Mouse (Mus musculus) embryonic stem cell, embryonic (primary cell): ENCODE measurements around the gene Lad1.

ENCODE experiments used
- CTCF ChIA-PET, 4 experiments: fragments of 300-600 bp in 2 of 4; fragments of 350-600 bp in 2 of 4; sonication (Branson Sonifier 250); formaldehyde crosslinking; loops; one replicate each; lab custom pipeline; 2022; ENCODE audit warnings: inconsistent platforms in 2 of 4; lab: Charles Lee
- POLR2A ChIA-PET, 4 experiments: fragments of 300-600 bp in 2 of 4; fragments of 350-600 bp in 2 of 4; sonication (Branson Sonifier 250); formaldehyde crosslinking; loops; one replicate each; lab custom pipeline; 2022; ENCODE audit warnings: antibody characterized with exemption in 4 of 4, inconsistent platforms in 1 of 4; lab: Charles Lee

The Lad1 gene

GRCm38 (mm10) chr1:135793370-135794215 lies 24.8 kb upstream of the Lad1 start:
- CTCF ChIA-PET, result interaction anchor here (0.5 to 10.8 kb wide), 20 partner anchors 8 to 152 kb away, joined by 3 to 89 read pairs (median 6); partner anchors contain the start of gene Tnni1 (in 3 of the 4)

GRCm38 (mm10) chr1:135794216-135795134 lies 23.9 kb upstream of the Lad1 start:
- CTCF ChIA-PET, result interaction anchor here (0.6 to 10.8 kb wide), 20 partner anchors 8 to 151 kb away, joined by 3 to 89 read pairs (median 5); partner anchors contain the start of gene Tnni1 (in 1 of the 4)
- POLR2A ChIA-PET, result interaction anchor here in 3 of 4 experiments (0.8 to 3.5 kb wide), 23 partner anchors 8 to 117 kb away, joined by 3 to 11 read pairs (median 5); partner anchors contain the start of genes Phlda3 (in 2 of the 3), Lad1 (in 1 of the 3) and Tnni1 (in 1 of the 3)

More at GRCm38 (mm10) chr1:135793370-135794215, 24.8 kb upstream of the Lad1 start:
- POLR2A ChIA-PET, result interaction anchor here (0.5 to 3.5 kb wide), 31 partner anchors 9 to 1754 kb away, joined by 3 to 11 read pairs (median 4); partner anchors contain the start of genes Phlda3 (in 2 of the 4), Lad1 (in 1 of the 4) and Tnni1 (in 1 of the 4)

GRCm38 (mm10) chr1:135798492-135798891 lies 19.9 kb upstream of the Lad1 start:
- CTCF ChIA-PET, result interaction anchor here in 3 of 4 experiments (0.7 to 4.2 kb wide), 5 partner anchors 9 to 48 kb away, joined by 3 to 33 read pairs (median 5); no protein-coding TSS in a partner anchor
- POLR2A ChIA-PET, result interaction anchor here in 1 of 4 experiments (0.9 to 1.0 kb wide), 2 partner anchors 9 to 20 kb away, joined by 3 read pairs; partner anchors contain the start of gene Lad1

GRCm38 (mm10) chr1:135799109-135799627 lies 19.2 kb upstream of the Lad1 start:
- ChIA-PET POLR2A (interaction anchor here in 2 of 4 experiments (1.0 to 2.2 kb wide), 2 partner anchors 8 to 10 kb away, joined by 3 to 7 read pairs; no protein-coding TSS in a partner anchor), CTCF (interaction anchor here (0.6 to 4.2 kb wide), 8 partner anchors 9 to 29 kb away, joined by 3 to 33 read pairs (median 6); no protein-coding TSS in a partner anchor)

- ChIA-PET CTCF (interaction anchor here (0.6 to 4.2 kb wide), 16 partner anchors 11 to 145 kb away, joined by 3 to 33 read pairs (median 4); no protein-coding TSS in a partner anchor), POLR2A (interaction anchor here in 2 of 4 experiments (0.6 to 2.2 kb wide), 5 partner anchors 9 to 23 kb away, joined by 3 to 7 read pairs (median 5); no protein-coding TSS in a partner anchor)
Observed at GRCm38 (mm10) chr1:135800192-135800950, 18.0 kb upstream of the Lad1 start.

- ChIA-PET CTCF (interaction anchor here in 2 of 4 experiments (0.7 to 2.2 kb wide), 7 partner anchors 17 to 55 kb away, joined by 3 to 6 read pairs (median 4); no protein-coding TSS in a partner anchor), POLR2A (interaction anchor here in 3 of 4 experiments (0.9 to 1.8 kb wide), 7 partner anchors 9 to 1171 kb away, joined by 3 to 6 read pairs (median 3); no protein-coding TSS in a partner anchor)
Observed at GRCm38 (mm10) chr1:135807546-135807945, 10.9 kb upstream of the Lad1 start.

GRCm38 (mm10) chr1:135810180-135810579 lies 8.2 kb upstream of the Lad1 start:
- CTCF ChIA-PET, result interaction anchor here in 3 of 4 experiments (0.5 to 3.1 kb wide), 11 partner anchors 11 to 198 kb away, joined by 3 to 31 read pairs (median 5); partner anchors contain the start of gene Tmem9 (in 1 of the 3)
- POLR2A ChIA-PET, result interaction anchor here in 3 of 4 experiments (0.7 to 1.6 kb wide), 4 partner anchors 9 to 155 kb away, joined by 3 to 5 read pairs (median 5); no protein-coding TSS in a partner anchor

- CTCF ChIA-PET, result interaction anchor here (0.5 to 3.6 kb wide), 77 partner anchors 9 to 1751 kb away, joined by 3 to 31 read pairs (median 4); partner anchors contain the start of genes Tmem9 (in 1 of the 4), Tnni1 (in 1 of the 4) and Tnnt2 (in 1 of the 4)
- POLR2A ChIA-PET, result interaction anchor here in 3 of 4 experiments (0.5 to 1.8 kb wide), 9 partner anchors 10 to 82 kb away, joined by 3 to 6 read pairs (median 4); partner anchors contain the start of gene Phlda3 (in 1 of the 3)
Observed at GRCm38 (mm10) chr1:135811016-135811646, 7.3 kb upstream of the Lad1 start.

- ChIA-PET POLR2A (interaction anchor here in 2 of 4 experiments (0.6 to 1.8 kb wide), 5 partner anchors 18 to 1719 kb away, joined by 3 to 6 read pairs (median 4); partner anchors contain the start of gene Phlda3 (in 1 of the 2)), CTCF (interaction anchor here (0.6 to 3.6 kb wide), 24 partner anchors 8 to 360 kb away, joined by 3 to 31 read pairs (median 6); no protein-coding TSS in a partner anchor)
Observed at GRCm38 (mm10) chr1:135812205-135812604, 6.2 kb upstream of the Lad1 start.

GRCm38 (mm10) chr1:135812618-135813017 lies 5.8 kb upstream of the Lad1 start:
- ChIA-PET CTCF (interaction anchor here (0.6 to 3.6 kb wide), 13 partner anchors 8 to 122 kb away, joined by 3 to 31 read pairs (median 9); no protein-coding TSS in a partner anchor), POLR2A (interaction anchor here in 2 of 4 experiments (0.7 to 1.8 kb wide), 3 partner anchors 9 to 1719 kb away, joined by 3 to 4 read pairs (median 3); no protein-coding TSS in a partner anchor)

- POLR2A ChIA-PET, result interaction anchor here in 2 of 4 experiments (0.7 to 1.6 kb wide), 5 partner anchors 9 to 1720 kb away, joined by 3 to 5 read pairs (median 3); no protein-coding TSS in a partner anchor
- CTCF ChIA-PET, result interaction anchor here (0.6 to 3.6 kb wide), 12 partner anchors 8 to 234 kb away, joined by 3 to 20 read pairs (median 3); partner anchors contain the start of gene Tnni1 (in 1 of the 4)
Observed at GRCm38 (mm10) chr1:135813071-135813470, 5.3 kb upstream of the Lad1 start.

- POLR2A ChIA-PET, result interaction anchor here in 3 of 4 experiments (0.5 to 1.6 kb wide), 7 partner anchors 8 to 38 kb away, joined by 3 to 5 read pairs (median 3); no protein-coding TSS in a partner anchor
- CTCF ChIA-PET, result interaction anchor here (0.6 to 3.6 kb wide), 11 partner anchors 8 to 332 kb away, joined by 3 to 20 read pairs (median 3); partner anchors contain the start of gene Tnni1 (in 1 of the 4)
Observed at GRCm38 (mm10) chr1:135813687-135814395, 4.6 kb upstream of the Lad1 start.

- ChIA-PET POLR2A (interaction anchor here in 3 of 4 experiments (0.6 to 1.6 kb wide), 4 partner anchors 13 to 33 kb away, joined by 3 to 5 read pairs (median 4); no protein-coding TSS in a partner anchor), CTCF (interaction anchor here in 3 of 4 experiments (0.8 to 2.8 kb wide), 4 partner anchors 12 to 26 kb away, joined by 3 to 20 read pairs (median 4); no protein-coding TSS in a partner anchor)
Observed at GRCm38 (mm10) chr1:135814531-135814930, 3.9 kb upstream of the Lad1 start.

GRCm38 (mm10) chr1:135817595-135817994 lies 803 bp upstream of the Lad1 start:
- POLR2A ChIA-PET, result interaction anchor here in 1 of 4 experiments (0.5 to 2.8 kb wide), 5 partner anchors 10 to 1171 kb away, joined by 3 to 9 read pairs (median 4); partner anchors contain the start of gene Syt2
- CTCF ChIA-PET, result interaction anchor here (0.6 to 5.4 kb wide), 14 partner anchors 8 to 218 kb away, joined by 3 to 33 read pairs (median 6); no protein-coding TSS in a partner anchor
